Mouse (Mus musculus): ENCODE results near the gene Mylpf. TPM values are rescaled to one million over a fixed set of nuclear protein-coding genes. Genes with fewer than 3 reads are reported as not detected.
A peak's percentile ranks its signal among the peaks of the same experiment; 100 is the strongest.
"Not testable (repeated sequence)": the region's sequence is repeated elsewhere in the genome, so short reads cannot be mapped to it uniquely, and the experiment has no call there.

Gene Mylpf
- total RNA-seq (2021): 1 to 10 TPM in 1 of 2 experiments, under 1 TPM in 1; 0.99 to 2.9 TPM

DNA sequence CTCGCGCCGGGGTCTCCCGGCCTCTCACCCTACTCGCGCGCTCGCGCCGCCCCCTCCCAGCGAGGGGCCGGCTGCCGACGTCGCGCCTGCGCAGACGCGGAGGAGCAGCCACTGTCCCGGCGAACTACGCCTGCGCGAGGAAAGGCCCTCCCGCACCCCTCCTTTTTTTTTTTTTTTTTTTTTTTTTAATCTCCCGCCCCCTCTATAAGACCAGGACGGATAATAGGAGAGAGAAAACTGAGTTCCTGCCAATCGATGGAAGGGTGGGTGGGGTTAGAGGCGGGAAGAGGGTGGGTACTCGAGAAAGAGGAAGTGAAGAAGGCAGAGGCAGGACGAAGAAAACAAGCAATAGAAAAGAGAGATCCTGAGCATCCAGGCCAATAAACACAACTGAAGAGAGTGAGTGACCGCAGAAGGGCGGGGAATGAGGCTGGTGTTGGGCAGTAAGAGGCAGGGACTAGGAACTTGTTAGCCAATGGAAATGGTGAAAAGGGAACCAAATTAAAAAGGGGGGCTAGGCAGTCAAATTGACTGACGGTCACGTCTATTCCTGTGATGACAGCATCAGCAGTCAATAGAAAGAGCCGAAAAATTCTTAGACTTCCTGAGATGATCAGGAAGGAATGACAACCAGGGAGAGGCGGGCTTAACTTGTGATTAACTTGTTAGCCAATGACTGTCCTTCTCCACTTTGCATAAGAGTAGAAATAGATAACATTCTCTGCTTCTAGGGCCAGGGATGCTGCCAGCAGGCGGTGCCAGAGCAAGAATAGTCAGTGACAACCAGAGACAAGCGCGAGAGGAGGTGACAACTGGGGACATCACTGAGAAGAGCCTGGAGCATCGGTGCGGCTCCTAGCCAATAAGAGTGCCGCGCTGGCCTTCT, at the start of gene Mylpf:
Mylpf (plus strand) TSS at position 338 of the 886 bp plus-strand sequence.
- DNase-seq (ENCODE audit: low spot score): peak; percentile 94
- intact Hi-C loops (cut with DNase I): no loop called here

DNA sequence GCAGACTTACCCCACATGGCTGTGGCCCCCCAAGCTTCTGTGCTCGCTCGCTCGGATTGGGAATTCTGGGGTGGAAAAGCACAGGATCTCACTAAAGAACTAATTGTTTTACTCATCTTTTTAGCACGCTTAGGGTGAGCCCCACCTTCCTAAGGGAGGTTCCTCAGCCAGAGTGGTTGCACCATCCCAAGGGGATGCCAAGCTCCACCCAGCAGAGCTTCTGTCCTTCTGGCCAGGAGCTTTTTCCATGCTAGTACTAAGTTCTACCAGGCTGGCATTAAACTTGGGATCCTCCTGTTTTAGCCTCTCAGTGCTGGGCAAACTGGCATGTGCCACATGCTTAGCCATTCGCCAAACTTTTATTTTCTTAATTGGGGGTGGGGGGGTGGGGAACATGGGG, 46.1 kb upstream of the Mylpf start:
- no peak for DNase-seq (ENCODE audit: low spot score)
- intact Hi-C loops (cut with DNase I): no loop called here

DNA sequence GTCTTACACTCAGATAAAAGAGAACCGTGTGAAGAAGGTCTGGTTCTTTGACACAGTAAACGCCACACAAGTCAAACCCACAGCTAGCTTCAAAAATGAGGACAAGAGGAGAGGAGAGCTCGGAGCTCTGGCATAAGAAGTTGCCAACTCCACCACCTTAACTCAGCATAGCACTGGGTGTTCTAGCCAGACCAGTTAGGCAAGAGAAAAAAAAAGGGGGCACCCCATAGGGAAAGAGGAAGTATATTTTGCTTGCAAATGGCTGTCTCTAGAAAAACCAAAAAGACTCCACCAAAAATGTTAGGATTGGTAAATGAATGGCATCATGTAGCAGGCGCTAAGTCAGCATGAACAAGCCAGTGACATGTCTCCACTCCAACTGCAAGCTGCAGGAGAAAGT, 44.7 kb upstream of the Mylpf start:
- no peak for DNase-seq (ENCODE audit: low spot score)
- intact Hi-C loops (cut with DNase I): no loop called here

DNA sequence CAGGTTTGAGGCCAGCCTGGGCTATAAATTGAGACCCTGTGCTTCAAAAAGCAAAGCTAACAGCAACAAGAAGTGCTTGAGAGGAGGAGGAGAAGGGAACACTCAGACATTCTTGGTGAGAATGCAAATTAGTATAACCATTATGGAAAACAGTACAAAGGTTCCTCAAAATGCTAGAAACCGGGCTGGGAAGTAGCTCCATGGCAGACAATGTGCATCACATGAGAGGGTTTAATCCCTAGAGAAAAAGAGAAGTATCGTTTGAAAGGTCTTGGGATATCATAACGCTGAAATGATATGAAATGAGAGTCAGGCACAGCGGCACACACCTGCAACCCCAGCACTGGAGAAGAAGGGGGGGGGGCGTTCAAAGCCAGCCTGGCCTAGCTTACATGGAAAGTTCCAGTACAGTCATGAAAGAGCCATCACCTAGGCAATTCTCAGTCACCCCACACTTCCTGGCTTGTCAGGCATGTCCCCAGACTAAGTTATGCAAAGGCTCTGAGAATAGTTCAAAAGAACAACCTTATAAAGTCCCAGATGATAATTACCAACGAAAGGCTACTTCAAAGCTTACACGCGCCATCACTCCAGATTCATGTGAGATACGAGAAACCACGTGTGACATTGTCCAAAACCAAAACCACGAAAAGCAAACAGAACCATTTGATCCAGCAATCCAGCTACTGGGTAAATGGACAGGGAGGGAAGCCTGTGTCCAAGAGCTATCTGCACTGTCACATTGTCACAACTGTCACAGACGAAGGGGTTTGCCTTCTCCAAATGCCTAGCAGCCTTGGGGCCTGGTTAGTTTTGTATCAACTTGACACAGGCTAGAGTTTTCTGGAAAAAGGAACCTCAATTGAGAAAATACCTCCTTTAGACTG, 42.8 kb upstream of the Mylpf start:
- intact Hi-C loops (cut with DNase I): no loop called here
- DNase-seq (ENCODE audit: low spot score): no peak

DNA sequence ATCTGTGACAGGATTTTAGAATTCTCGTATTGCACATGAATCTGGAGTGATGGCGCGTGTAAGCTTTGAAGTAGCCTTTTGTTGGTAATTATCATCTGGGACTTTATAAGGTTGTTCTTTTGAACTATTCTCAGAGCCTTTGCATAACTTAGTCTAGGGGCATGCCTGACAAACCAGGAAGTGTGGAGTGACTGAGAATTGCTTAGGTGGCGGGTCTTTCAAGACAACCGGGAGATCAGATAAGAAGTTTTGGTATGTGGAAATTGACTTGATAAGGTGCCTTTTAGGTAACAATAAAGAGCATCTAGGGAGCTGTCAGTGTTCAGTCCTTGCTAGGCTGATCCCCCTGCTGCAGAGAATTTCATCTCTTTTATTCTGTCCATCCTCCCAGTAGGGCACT, 42.2 kb upstream of the Mylpf start:
- DNase-seq (ENCODE audit: low spot score): no peak
- intact Hi-C loops (cut with DNase I): no loop called here

DNA sequence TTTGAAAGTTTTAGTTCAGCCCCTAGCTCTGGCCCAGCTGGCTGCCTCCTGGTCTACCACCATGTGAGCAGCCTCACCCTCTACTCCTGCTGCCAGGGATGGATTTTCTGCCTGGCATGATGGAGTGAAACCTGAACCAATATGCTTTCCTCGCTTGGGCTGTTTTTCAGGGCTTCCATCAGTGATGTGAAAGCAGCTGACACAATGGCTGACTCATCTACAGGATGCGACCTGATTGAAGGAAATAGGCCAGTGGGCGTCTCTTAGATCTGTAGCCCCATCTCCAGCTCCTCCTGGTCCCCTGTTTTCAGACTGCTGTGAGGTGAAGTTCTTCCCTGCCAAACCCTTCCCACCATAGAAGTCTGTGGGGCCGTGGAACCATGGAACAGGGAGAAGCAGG, 31.8 kb upstream of the Mylpf start:
- intact Hi-C loops (cut with DNase I): no loop called here
- no peak for DNase-seq (ENCODE audit: low spot score)

DNA sequence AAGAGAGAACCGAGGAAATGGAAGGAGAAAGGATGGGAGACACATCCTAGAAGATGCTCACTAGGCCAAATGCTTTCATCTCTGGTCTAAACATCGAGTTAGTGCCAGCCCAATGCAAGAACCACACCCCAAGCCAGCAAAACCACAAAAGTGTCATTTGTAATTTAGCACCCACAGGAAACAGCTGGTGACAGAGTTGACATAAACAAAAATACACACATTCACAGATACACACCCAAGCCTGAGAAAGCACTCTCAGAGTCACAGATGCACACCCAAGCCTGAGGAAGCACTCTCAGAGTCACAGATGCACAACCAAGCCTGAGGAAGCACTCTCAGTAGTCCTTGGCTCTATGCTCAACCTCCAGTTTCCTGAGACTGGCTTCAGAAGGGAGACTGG, 27.9 kb upstream of the Mylpf start:
- no peak for DNase-seq (ENCODE audit: low spot score)
- intact Hi-C loops (cut with DNase I): loop anchor here (10.0 kb wide), 1 partner anchor 126 kb away; no protein-coding TSS in a partner anchor

DNA sequence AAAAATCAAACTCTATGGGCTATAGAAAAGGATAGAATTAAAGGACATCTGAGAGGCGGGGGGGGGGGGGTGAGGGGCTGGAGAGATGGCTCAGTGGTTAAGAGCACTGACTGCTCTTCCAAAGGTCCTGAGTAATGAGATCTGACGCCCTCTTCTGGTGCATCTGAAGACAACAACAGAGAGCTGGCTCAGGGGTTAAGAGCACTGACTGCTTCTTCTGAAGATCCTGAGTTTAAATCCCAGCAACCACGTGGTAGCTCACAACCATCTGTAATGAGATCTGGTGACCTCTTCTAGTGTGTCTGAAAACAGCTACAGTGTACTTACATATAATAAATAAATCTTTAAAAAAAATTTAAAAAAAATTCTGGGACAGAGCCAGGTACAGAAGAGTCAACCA, 27.0 kb upstream of the Mylpf start:
- intact Hi-C loops (cut with DNase I): loop anchor here (10.0 kb wide), 1 partner anchor 127 kb away; no protein-coding TSS in a partner anchor
- not testable (repeated sequence) for DNase-seq (ENCODE audit: low spot score)

DNA sequence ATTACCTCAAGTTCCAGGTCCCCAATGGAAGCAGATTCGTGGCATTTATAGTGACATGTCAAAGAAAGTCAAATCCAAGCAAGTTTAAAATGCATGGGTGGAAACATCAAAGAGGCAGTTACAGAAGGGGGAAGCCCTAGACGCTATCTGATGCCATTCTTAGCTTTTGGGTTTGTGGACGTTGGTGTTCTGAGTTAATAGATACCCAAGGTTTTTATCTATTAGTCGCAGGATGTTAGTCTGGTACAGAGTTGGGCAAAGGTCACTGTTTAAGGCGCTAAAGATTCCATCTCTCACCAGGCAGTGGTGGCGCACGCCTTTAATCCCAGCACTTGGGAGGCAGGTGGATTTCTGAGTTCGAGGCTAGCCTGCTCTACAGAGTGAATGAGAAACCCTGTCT, 25.3 kb upstream of the Mylpf start:
- DNase-seq (ENCODE audit: low spot score): no peak
- intact Hi-C loops (cut with DNase I): loop anchor here (10.0 kb wide), 1 partner anchor 129 kb away; no protein-coding TSS in a partner anchor

DNA sequence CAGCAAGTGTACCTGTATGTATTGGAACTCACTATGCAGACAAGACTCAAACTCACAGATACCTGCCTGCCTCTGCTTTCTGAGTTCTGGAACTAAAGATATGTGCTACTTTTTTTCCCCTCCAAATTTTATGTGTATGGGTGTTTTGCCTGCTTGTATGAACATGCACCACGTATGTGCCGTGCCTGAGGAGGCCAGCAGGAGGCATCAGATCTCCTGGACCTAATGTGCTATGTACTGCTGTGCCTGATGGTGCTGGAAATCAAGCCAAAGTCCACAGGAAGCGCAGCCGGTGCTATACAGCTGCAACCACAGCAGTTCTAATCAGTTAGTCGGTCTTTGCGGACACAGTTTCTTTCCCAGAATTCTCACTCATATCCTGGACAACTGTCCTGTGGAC, 24.9 kb upstream of the Mylpf start:
- DNase-seq (ENCODE audit: low spot score): no peak
- intact Hi-C loops (cut with DNase I): loop anchor here (10.0 kb wide), 1 partner anchor 129 kb away; no protein-coding TSS in a partner anchor

DNA sequence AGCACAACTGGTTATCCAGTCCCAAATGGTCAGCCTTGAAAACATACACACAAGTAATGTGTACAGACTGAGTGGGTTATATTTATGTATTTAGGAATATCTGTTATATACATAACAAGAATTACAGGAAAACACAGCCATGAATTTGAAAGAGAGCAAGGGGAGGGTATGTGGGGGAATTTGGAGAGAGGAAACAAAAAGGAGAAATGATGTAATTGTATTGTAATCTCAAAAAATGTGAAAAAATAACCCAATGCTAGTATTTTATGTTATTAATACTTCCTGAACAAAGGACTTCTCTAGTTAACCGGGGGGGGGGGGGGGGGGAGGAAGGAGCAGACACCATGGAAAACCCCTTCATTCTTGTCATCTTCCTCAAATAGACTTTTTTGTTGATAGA, 24.0 kb upstream of the Mylpf start:
- intact Hi-C loops (cut with DNase I): loop anchor here (10.0 kb wide), 1 partner anchor 130 kb away; no protein-coding TSS in a partner anchor
- no peak for DNase-seq (ENCODE audit: low spot score)

DNA sequence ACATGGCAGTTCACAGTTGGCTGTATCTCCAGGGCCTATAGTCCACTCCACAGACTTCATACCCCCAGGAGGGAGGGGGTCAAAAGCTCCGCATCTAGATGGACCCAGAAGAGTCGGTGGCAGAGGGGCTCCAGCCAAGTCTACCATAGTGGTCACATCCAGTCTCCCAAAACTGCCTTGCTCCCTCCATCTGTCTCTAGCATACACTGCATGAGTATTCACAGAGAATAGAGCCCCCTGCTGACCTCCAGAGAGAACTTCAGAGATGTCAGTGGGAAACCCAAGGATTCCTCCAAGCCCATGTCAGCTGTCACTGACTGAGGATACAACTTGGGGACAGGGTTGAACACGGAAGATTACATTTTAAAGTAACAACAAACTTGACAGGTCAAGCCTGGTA, 23.1 kb upstream of the Mylpf start:
- intact Hi-C loops (cut with DNase I): loop anchor here (10.0 kb wide), 1 partner anchor 131 kb away; no protein-coding TSS in a partner anchor
- DNase-seq (ENCODE audit: low spot score): no peak

DNA sequence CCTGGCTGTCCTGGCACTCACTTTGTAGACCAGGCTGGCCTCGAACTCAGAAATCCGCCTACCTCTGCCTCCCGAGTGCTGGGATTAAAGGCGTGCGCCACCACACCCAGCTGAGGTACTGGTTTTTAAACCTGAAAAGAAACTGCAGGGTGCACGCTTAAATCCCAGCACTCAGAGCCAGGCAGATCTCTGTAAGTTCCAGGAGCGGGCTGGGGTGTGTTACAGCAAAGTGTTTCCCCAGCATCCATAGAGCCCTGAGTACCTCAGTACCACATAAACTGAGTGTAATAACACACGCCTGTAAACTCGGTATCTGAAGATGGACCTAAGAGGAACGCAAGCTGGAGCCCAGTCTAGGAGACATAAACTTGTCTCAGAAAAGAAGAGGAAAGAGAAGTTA, 21.3 kb upstream of the Mylpf start:
- intact Hi-C loops (cut with DNase I): loop anchor here (10.0 kb wide), 1 partner anchor 133 kb away; no protein-coding TSS in a partner anchor
- DNase-seq (ENCODE audit: low spot score): no peak

DNA sequence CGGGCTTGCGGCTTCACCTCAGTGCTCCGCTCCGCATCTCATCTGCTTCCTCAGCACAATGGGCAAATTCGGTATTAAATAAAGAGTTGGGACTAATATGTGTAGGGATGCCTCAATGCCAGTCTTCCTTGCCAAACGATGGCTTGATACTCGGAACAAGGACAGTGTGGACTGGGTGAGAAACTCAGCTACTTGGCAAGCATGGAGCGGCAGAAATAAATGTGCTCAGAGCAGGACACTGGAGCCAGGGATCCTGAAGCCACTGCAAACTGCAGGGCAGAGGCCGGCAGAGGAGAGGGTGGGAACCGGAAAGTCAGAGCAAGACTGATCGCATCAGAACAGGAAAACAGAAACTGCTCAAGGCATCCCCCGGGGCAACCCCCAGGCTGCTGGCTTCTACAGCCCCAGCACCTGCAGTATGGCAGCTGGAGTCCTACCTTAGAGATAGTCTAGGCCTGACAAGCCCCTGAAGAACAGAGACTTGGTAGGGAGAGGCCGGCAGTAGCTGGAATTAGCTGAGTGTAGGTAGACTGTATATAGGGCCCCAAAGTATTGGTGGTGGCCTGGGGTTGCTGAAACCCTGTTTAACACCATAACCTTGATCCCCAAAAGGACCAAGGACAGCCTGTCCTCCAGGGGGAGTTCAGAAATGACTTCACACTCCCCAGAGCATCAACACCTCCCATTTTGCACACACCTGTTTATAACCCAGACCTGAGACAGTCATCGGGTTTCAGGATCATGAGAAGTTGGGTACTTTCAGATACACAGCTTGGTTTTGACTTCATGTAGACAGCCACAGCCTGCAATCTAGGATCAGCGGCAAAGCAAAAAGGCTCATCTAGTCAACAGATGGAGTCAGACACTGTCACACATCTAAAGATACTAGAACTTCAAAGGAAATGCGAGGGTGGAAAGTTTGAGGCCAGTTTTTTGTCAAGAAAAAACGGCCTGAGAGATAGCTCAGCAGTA, 20.1 kb upstream of the Mylpf start:
- no peak for DNase-seq (ENCODE audit: low spot score)
- intact Hi-C loops (cut with DNase I): loop anchor here (10.0 kb wide), 1 partner anchor 134 kb away; no protein-coding TSS in a partner anchor

DNA sequence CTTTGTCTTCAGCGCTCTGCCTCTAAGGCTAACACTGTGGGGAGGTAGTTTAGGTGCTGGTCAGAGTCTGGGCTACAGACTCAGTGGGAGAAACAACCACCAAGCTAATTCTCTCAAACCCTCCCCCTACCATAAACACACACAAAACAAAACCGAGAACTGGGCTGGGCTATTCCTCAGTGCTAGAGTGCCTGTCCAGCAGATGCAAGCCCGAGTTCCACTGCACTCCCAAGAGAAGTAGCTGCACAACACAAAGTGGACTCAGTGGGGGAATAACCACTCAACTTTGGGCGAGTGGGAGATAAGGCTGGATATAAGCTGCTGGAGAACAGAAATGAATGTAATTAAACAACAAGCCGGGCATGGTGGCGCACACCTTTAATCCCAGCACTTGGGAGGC, 18.0 kb upstream of the Mylpf start:
- DNase-seq (ENCODE audit: low spot score): no peak
- intact Hi-C loops (cut with DNase I): no loop called here

DNA sequence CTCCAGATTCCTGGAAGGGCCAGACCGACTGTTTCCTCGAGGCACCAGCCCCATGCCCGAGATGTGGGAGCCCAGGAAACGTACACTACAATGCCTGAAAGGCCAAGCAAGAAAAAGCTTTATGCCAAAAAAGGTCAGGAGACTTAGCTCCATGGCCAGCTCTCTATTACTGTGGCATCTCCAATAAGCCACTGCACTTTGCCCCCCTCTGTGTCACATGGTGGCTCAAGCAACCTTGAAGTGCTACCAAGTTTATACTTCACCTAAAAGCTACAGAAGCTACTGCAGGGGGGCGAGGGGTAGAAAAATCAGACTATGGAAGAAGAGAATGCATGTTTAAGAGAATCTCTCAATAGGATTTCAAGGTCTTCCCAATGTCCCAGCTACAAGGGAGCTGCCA, 15.7 kb upstream of the Mylpf start:
- DNase-seq (ENCODE audit: low spot score): no peak
- intact Hi-C loops (cut with DNase I): no loop called here

DNA sequence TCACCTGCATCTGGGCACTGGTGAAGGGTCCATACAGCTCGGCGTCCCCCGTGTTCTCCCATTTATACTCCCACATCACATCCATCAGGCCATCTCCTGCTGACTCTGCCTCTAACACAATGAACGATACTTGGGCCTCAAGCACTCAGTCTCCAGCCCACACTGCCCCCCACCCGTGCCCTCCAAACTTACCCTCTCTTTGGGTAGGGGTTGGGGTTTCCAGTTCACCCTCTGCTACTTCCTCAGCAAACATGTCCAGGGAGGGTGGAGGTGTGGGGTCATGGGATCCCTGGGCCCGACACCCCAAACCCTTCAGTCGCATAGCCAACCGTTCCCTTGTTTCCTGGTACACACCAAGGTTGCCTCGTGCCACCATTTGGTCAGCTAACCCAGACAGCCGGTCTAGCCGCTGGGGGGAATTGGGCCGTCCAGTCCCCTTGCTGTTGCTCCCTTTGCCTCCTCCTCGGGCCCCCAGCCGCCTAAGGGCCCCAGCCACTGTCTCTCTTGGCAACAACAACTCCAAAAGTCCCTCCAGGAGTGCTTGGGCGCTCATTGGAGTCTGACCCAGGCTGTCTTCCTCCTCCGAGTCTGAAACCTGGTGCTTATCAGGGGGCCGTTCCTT, 14.6 kb upstream of the Mylpf start:
- DNase-seq (ENCODE audit: low spot score): no peak
- intact Hi-C loops (cut with DNase I): no loop called here

DNA sequence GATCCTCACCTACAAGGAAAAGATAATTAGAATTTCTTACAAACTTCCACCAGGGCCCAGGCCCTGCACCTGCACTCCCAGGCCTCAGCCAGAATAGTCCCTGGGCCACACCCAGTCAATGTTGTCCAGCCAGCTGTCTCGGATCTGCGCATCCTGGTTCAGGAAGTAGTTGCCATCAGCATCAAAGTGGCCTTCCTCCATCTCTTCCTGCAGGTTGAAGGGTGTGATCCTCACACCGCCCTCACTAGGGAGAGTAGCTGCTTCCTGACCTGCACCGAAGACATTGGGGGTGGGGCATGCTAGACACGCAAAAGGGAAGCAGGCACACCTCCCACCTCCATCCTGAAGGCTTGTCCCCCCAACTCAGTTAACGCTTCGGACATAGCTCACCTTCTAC, 14.1 kb upstream of the Mylpf start:
- intact Hi-C loops (cut with DNase I): no loop called here

More for the DNA sequence above, 14.1 kb upstream of the Mylpf start:
- DNase-seq (ENCODE audit: low spot score): no peak
